Mouse (Mus musculus): ENCODE results near the gene Fgd5. TPM values are rescaled to one million over a fixed set of nuclear protein-coding genes. Genes with fewer than 3 reads are reported as not detected.

The Fgd5 gene
- polyA plus RNA-seq, 1 experiment from 2014 or later, result 16.0 TPM

GRCm38 (mm10) chr6:92012413-92012812, 33.7 kb downstream of the Fgd5 start:
- ATAC-seq (ENCODE audit: low FRiP score, low read depth), result no peak
- Histone ChIP-seq H3K9me3 (no peaks in the 10 kb centered on the region), H3K9ac (no peak overlapping the region), H3K4me1 (replicated peaks) (peaks cover 12% of the 10 kb centered on the region; the same call in 1 of the 2 replicates), H3K27me3 (no peaks in the 10 kb centered on the region), H3K4me3 (no peak overlapping the region), H3K4me2 (no peak overlapping the region), H3K36me3 (no peaks in the 10 kb centered on the region), H3K27ac (replicated peaks) (no peak overlapping the region)
- WGBS, result 85% methylated on average over 5 of the region's 5 CpGs

DNA sequence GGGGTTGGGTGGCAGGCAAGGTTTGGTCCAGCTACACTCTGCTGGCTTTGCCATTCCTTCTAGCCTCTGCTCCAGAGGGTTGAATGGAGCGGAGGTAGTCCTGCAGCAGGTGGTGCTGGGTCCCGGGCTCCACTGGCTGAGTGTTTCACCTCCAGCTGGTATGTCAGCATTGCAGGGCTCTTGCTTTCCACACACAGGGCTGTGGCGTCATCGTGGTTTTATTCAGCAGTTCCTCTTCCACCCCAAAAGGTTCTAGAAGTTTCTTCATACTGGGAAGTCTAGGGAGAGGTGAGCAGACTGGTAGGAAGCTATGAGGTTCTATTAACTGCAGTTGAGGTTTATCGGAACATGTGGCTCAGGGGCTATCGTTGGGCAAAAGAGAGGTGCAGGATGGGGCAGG, 34.4 kb downstream of the Fgd5 start:
- Histone ChIP-seq H3K27me3 (no peaks in the 10 kb centered on the region), H3K4me1 (replicated peaks) (peaks cover 12% of the 10 kb centered on the region; the same call in 1 of the 2 replicates), H3K36me3 (no peaks in the 10 kb centered on the region), H3K4me3 (no peak overlapping the region), H3K27ac (replicated peaks) (no peak overlapping the region), H3K4me2 (no peak overlapping the region), H3K9ac (no peak overlapping the region), H3K9me3 (no peaks in the 10 kb centered on the region)
- no peak for ATAC-seq (ENCODE audit: low FRiP score, low read depth)
- 96% methylated on average over 6 of the region's 6 CpGs for WGBS

DNA sequence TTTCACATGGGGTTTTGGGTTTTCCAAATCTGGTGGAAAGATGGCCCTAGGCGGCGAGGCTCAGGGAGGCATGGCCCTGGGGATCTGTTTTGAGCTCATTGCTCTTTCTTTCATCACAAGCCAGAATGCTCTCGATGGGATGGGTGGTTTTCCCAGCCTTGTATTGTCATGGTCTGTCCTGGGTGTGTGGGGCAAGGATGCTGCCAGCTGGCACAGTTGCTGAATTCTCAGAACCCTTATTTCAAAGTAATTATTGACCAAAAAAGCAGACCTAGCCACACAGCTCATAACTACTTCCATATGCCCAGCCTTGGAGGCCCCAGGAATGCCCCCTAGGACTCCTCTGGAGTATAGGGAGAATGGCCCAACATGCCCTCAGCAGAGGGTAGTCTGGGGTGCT, 34.9 kb downstream of the Fgd5 start:
- no peak overlapping the region for H3K4me2 ChIP-seq
- WGBS, result 86% methylated on average over 3 of the region's 3 CpGs

GRCm38 (mm10) chr6:92014936-92015335, 36.3 kb downstream of the Fgd5 start:
- no peak overlapping the region for H3K27ac ChIP-seq (replicated peaks)
- 82% methylated on average over 7 of the region's 7 CpGs for WGBS
- H3K9ac ChIP-seq, result no peak overlapping the region
- H3K4me1 ChIP-seq (replicated peaks), result peaks cover 5% of the 10 kb centered on the region; the same call in 1 of the 2 replicates
- no peaks in the 10 kb centered on the region for H3K36me3 ChIP-seq
- no peak for ATAC-seq (ENCODE audit: low FRiP score, low read depth)
- no peaks in the 10 kb centered on the region for H3K27me3 ChIP-seq
- H3K4me3 ChIP-seq, result no peak overlapping the region
- no peaks in the 10 kb centered on the region for H3K9me3 ChIP-seq
- no peak overlapping the region for H3K4me2 ChIP-seq

More for the DNA sequence above, 34.9 kb downstream of the Fgd5 start:
- Histone ChIP-seq H3K9me3 (no peaks in the 10 kb centered on the region), H3K4me3 (no peak overlapping the region), H3K4me1 (replicated peaks) (peaks cover 12% of the 10 kb centered on the region; the same call in 1 of the 2 replicates), H3K36me3 (no peaks in the 10 kb centered on the region), H3K9ac (no peak overlapping the region), H3K27ac (replicated peaks) (no peak overlapping the region), H3K27me3 (no peaks in the 10 kb centered on the region)
- ATAC-seq (ENCODE audit: low FRiP score, low read depth), result no peak

DNA sequence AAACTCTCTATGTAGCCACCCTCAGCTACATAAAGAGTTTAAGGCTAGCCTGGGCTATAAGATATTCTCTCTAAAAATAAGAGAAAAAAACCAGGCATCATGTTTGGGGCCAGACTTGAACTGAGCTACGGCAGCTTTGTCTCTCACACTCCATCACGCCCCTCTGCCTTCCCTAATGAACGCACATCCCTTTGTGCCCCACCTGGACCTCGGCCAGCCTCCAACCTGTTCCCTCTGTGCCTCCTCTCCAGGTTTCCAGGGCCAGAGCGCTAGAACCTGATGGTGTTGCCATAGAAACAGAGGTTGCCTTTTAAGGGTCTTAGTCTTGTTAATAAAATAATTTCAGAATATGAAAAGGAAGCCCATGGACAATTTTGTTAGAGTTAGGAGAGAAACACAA, 37.2 kb downstream of the Fgd5 start:
- 49% methylated on average over 5 of the region's 5 CpGs for WGBS
- H3K27ac ChIP-seq (replicated peaks), result no peak overlapping the region
- H3K4me1 ChIP-seq (replicated peaks), result peaks cover 5% of the 10 kb centered on the region; the same call in 1 of the 2 replicates
- H3K4me3 ChIP-seq, result no peak overlapping the region
- no peak overlapping the region for H3K4me2 ChIP-seq
- H3K9ac ChIP-seq, result no peak overlapping the region
- ATAC-seq (ENCODE audit: low FRiP score, low read depth), result no peak
- no peaks in the 10 kb centered on the region for H3K9me3 ChIP-seq
- no peaks in the 10 kb centered on the region for H3K27me3 ChIP-seq
- no peaks in the 10 kb centered on the region for H3K36me3 ChIP-seq

DNA sequence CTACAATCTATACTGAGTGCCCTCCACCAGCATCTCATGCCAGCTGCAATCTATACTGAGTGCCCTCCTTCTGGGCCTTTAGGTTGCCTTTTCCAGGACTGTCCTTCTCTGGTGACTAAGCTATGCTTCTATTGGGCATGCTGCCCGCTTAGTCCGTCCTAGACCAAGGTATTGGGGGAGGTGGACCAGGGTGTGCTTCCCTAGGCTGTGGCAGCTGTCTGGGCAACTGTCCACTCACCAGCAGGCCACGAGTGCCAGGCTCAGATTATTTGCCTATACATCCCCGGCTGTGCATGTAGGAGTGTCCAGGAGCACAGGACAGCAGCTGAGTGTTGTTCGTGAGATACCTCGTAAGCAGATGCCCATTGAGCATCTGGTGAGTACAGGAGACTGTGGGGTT, 38.1 kb downstream of the Fgd5 start:
- Histone ChIP-seq H3K9ac (no peak overlapping the region), H3K36me3 (no peaks in the 10 kb centered on the region), H3K4me3 (no peak overlapping the region), H3K27ac (replicated peaks) (no peak overlapping the region), H3K4me2 (no peak overlapping the region), H3K4me1 (replicated peaks) (peaks cover 5% of the 10 kb centered on the region; the same call in 1 of the 2 replicates), H3K27me3 (no peaks in the 10 kb centered on the region), H3K9me3 (no peaks in the 10 kb centered on the region)
- peak; percentile 31; the same call in 1 of the 2 replicates for ATAC-seq (ENCODE audit: low FRiP score, low read depth)
- 75% methylated on average over 6 of the region's 6 CpGs for WGBS

GRCm38 (mm10) chr6:92018421-92018820, 39.7 kb downstream of the Fgd5 start:
- WGBS, result 75% methylated on average over 6 of the region's 6 CpGs
- H3K9ac ChIP-seq, result no peak overlapping the region
- H3K36me3 ChIP-seq, result no peaks in the 10 kb centered on the region
- H3K4me1 ChIP-seq (replicated peaks), result peaks cover 5% of the 10 kb centered on the region; the same call in 1 of the 2 replicates
- no peak overlapping the region for H3K4me2 ChIP-seq
- no peaks in the 10 kb centered on the region for H3K27me3 ChIP-seq
- no peak overlapping the region for H3K4me3 ChIP-seq
- ATAC-seq (ENCODE audit: low FRiP score, low read depth), result no peak
- no peaks in the 10 kb centered on the region for H3K9me3 ChIP-seq
- H3K27ac ChIP-seq (replicated peaks), result no peak overlapping the region

DNA sequence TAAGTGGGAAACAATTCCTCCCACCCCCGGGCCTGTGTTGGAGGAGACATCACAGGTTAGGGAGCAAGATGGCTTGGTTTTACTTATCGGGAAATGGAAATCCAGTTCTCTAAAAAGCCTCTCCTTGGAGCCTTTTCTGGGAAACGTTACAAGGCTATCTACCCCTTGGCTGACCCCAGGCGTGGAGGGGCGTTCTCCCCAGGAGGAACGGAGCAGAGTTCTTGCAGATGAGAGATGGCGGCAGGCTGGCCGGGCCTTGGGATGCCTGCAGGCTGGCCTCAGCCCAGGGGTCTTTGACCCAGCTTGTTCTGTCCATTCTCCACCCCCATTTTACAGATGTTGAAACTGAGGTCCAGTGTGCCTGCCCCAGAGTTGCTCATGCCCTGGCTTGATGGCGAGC, 42.4 kb downstream of the Fgd5 start:
- Histone ChIP-seq H3K27ac (replicated peaks) (no peak overlapping the region), H3K36me3 (no peaks in the 10 kb centered on the region), H3K4me1 (replicated peaks) (peaks cover 5% of the 10 kb centered on the region; the same call in 1 of the 2 replicates), H3K9me3 (no peaks in the 10 kb centered on the region), H3K27me3 (no peaks in the 10 kb centered on the region), H3K4me2 (no peak overlapping the region), H3K9ac (no peak overlapping the region), H3K4me3 (no peak overlapping the region)
- WGBS, result 90% methylated on average over 9 of the region's 9 CpGs
- ATAC-seq (ENCODE audit: low FRiP score, low read depth), result no peak

DNA sequence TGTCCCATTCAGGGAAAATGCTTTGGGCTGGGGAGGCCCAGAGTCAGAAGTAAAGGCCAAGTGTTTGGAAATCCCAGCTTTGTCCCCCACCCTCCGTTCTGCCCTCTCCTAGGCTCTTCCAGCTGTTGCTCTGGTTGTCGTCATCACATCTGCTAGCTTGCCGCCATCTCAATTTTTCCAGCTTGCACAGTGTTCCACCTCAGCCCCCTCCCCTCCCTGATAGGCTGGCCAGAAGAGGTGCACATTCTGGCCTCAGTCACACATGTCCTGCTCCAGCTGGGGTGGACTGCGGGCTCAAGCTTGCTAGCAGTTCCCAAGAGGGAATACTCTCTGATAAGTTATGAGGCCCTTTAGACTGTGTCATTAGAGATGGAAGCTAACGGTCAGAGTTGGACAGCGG, 42.8 kb downstream of the Fgd5 start:
- H3K9me3 ChIP-seq, result no peaks in the 10 kb centered on the region
- H3K4me1 ChIP-seq (replicated peaks), result peaks cover 5% of the 10 kb centered on the region; the same call in 1 of the 2 replicates
- no peak for ATAC-seq (ENCODE audit: low FRiP score, low read depth)
- H3K27ac ChIP-seq (replicated peaks), result no peak overlapping the region
- H3K4me2 ChIP-seq, result no peak overlapping the region
- H3K27me3 ChIP-seq, result no peaks in the 10 kb centered on the region
- H3K4me3 ChIP-seq, result no peak overlapping the region
- WGBS, result 86% methylated on average over 6 of the region's 6 CpGs
- H3K36me3 ChIP-seq, result no peaks in the 10 kb centered on the region
- H3K9ac ChIP-seq, result no peak overlapping the region

GRCm38 (mm10) chr6:92025252-92025651, 46.6 kb downstream of the Fgd5 start:
- no peak overlapping the region for H3K4me3 ChIP-seq
- H3K4me1 ChIP-seq (replicated peaks), result no peaks in the 10 kb centered on the region
- no peak for ATAC-seq (ENCODE audit: low FRiP score, low read depth)
- H3K9ac ChIP-seq, result no peak overlapping the region
- H3K4me2 ChIP-seq, result no peak overlapping the region
- no CpG with 5 or more reads among the region's 1 CpGs for WGBS
- no peaks in the 10 kb centered on the region for H3K36me3 ChIP-seq
- no peaks in the 10 kb centered on the region for H3K9me3 ChIP-seq
- no peaks in the 10 kb centered on the region for H3K27me3 ChIP-seq
- H3K27ac ChIP-seq (replicated peaks), result no peak overlapping the region

DNA sequence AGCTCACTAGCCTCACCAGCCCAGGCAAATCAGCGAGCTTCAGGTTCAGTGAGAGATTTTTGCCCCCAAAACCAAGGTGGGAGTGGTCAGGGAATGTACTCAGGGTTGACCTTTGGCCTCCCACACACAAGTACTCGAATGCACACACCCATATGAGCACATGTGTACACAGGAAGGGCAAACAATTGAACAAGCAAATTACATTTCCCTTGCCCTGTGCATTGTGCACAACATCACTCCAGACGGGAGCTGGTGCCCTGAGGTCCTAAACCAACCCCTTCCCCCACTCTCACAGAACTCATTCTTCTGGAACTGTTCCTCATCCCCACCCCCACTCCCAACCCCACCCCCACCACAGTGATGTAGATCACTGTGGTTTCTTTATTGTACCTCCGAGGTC, 48.7 kb downstream of the Fgd5 start:
- no peaks in the 10 kb centered on the region for H3K4me1 ChIP-seq (replicated peaks)
- ATAC-seq (ENCODE audit: low FRiP score, low read depth), result no peak
- H3K27ac ChIP-seq (replicated peaks), result no peak overlapping the region
- H3K36me3 ChIP-seq, result no peaks in the 10 kb centered on the region
- no peak overlapping the region for H3K4me2 ChIP-seq
- H3K9ac ChIP-seq, result no peak overlapping the region
- no peaks in the 10 kb centered on the region for H3K27me3 ChIP-seq
- no peaks in the 10 kb centered on the region for H3K9me3 ChIP-seq
- WGBS, result 78% methylated on average over 4 of the region's 4 CpGs
- H3K4me3 ChIP-seq, result no peak overlapping the region

- ATAC-seq (ENCODE audit: low FRiP score, low read depth), result no peak
- WGBS, result 83% methylated on average over 8 of the region's 8 CpGs
- H3K36me3 ChIP-seq, result no peaks in the 10 kb centered on the region
- H3K9ac ChIP-seq, result no peak overlapping the region
- no peak overlapping the region for H3K27ac ChIP-seq (replicated peaks)
- no peaks in the 10 kb centered on the region for H3K27me3 ChIP-seq
- H3K9me3 ChIP-seq, result no peaks in the 10 kb centered on the region
- no peak overlapping the region for H3K4me3 ChIP-seq
- no peaks in the 10 kb centered on the region for H3K4me1 ChIP-seq (replicated peaks)
- no peak overlapping the region for H3K4me2 ChIP-seq
These were observed 52.0 kb downstream of the Fgd5 start for GRCm38 (mm10) chr6:92030646-92031045.

DNA sequence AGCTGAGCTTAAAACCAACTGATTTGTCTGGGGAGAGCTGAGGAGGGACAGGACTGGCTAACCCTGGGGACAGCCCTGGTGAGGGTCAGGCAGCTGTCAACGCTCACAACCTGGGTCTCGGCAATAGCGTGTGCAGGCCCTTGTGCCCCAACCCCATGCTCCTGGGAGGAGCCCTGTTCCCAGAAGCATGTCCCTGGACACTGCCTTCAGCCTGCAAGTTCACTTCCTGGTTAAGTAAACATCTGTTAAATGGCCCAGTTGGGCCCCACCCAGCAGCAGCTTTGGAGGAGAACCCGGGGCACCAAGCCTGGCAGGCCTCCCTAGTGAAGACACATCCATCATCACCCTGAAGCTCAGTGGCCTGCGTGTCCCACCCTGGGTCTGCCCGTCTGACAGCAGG, 56.0 kb downstream of the Fgd5 start:
- WGBS, result 72% methylated on average over 6 of the region's 6 CpGs
- ATAC-seq (ENCODE audit: low FRiP score, low read depth), result no peak
- Histone ChIP-seq H3K27me3 (no peaks in the 10 kb centered on the region), H3K4me1 (replicated peaks) (no peaks in the 10 kb centered on the region), H3K27ac (replicated peaks) (no peak overlapping the region), H3K36me3 (no peaks in the 10 kb centered on the region), H3K4me3 (no peak overlapping the region), H3K9me3 (no peaks in the 10 kb centered on the region), H3K4me2 (no peak overlapping the region), H3K9ac (no peak overlapping the region)
